Mouse (Mus musculus): ENCODE data around the gene Gm28048.
A peak's percentile ranks its signal among the peaks of the same experiment; 100 is the strongest.

Gm28048 gene

GRCm38 (mm10) chr11:22950131-22950530 lies 31.8 kb downstream of the Gm28048 start:
- DNase-seq (ENCODE audit: low read depth, low spot score): peak; percentile 32

GRCm38 (mm10) chr11:22949101-22949500 lies 32.8 kb downstream of the Gm28048 start:
- no peak for DNase-seq (ENCODE audit: low read depth, low spot score)

- no peak for DNase-seq (ENCODE audit: low read depth, low spot score)
Measured at GRCm38 (mm10) chr11:22938983-22939382, 42.9 kb downstream of the Gm28048 start.

- DNase-seq (ENCODE audit: low read depth, low spot score): no peak
Measured at GRCm38 (mm10) chr11:22937716-22938316, 44.1 kb downstream of the Gm28048 start.

GRCm38 (mm10) chr11:22936446-22937125 lies 45.3 kb downstream of the Gm28048 start:
- DNase-seq (ENCODE audit: low read depth, low spot score): peak; percentile 84

- no peak for DNase-seq (ENCODE audit: low read depth, low spot score)
Measured at GRCm38 (mm10) chr11:22932167-22932566, 49.7 kb downstream of the Gm28048 start.

- no peak for DNase-seq (ENCODE audit: low read depth, low spot score)
Measured at GRCm38 (mm10) chr11:22931320-22931905, 50.5 kb downstream of the Gm28048 start.

GRCm38 (mm10) chr11:22930129-22930528 lies 51.8 kb downstream of the Gm28048 start:
- no peak for DNase-seq (ENCODE audit: low read depth, low spot score)

GRCm38 (mm10) chr11:22928586-22929169 lies 53.2 kb downstream of the Gm28048 start:
- DNase-seq (ENCODE audit: low read depth, low spot score): no peak

- DNase-seq (ENCODE audit: low read depth, low spot score): no peak
Measured at GRCm38 (mm10) chr11:22923606-22924005, 58.3 kb downstream of the Gm28048 start.

- no peak for DNase-seq (ENCODE audit: low read depth, low spot score)
Measured at GRCm38 (mm10) chr11:22922546-22922945, 59.3 kb downstream of the Gm28048 start.

GRCm38 (mm10) chr11:22919336-22919735 lies 62.6 kb downstream of the Gm28048 start:
- no peak for DNase-seq (ENCODE audit: low read depth, low spot score)

- DNase-seq (ENCODE audit: low read depth, low spot score): no peak
Measured at GRCm38 (mm10) chr11:22917786-22918185, 64.1 kb downstream of the Gm28048 start.

- DNase-seq (ENCODE audit: low read depth, low spot score): no peak
Measured at GRCm38 (mm10) chr11:22913744-22914143, 68.1 kb downstream of the Gm28048 start.

- no peak for DNase-seq (ENCODE audit: low read depth, low spot score)
Measured at GRCm38 (mm10) chr11:22911831-22912230, 70.1 kb downstream of the Gm28048 start.

- no peak for DNase-seq (ENCODE audit: low read depth, low spot score)
Measured at GRCm38 (mm10) chr11:22906453-22906865, 75.4 kb downstream of the Gm28048 start.

- DNase-seq (ENCODE audit: low read depth, low spot score): no peak
Measured at GRCm38 (mm10) chr11:22902923-22903322, 79.0 kb downstream of the Gm28048 start.

- no peak for DNase-seq (ENCODE audit: low read depth, low spot score)
Measured at GRCm38 (mm10) chr11:22900041-22900440, 81.8 kb downstream of the Gm28048 start.

- no peak for DNase-seq (ENCODE audit: low read depth, low spot score)
Measured at GRCm38 (mm10) chr11:22897642-22898041, 84.2 kb downstream of the Gm28048 start.

GRCm38 (mm10) chr11:22897127-22897526 lies 84.8 kb downstream of the Gm28048 start:
- no peak for DNase-seq (ENCODE audit: low read depth, low spot score)

GRCm38 (mm10) chr11:22893075-22893474 lies 88.8 kb downstream of the Gm28048 start:
- DNase-seq (ENCODE audit: low read depth, low spot score): no peak

GRCm38 (mm10) chr11:22892466-22892865 lies 89.4 kb downstream of the Gm28048 start:
- DNase-seq (ENCODE audit: low read depth, low spot score): no peak

GRCm38 (mm10) chr11:22891876-22892275 lies 90.0 kb downstream of the Gm28048 start:
- no peak for DNase-seq (ENCODE audit: low read depth, low spot score)
